Mouse (Mus musculus) gastrocnemius, adult 8-10 months (tissue): Measurements from ENCODE around the gene Zbp1. TPM values are rescaled to one million over a fixed set of nuclear protein-coding genes. Genes with fewer than 3 reads are reported as not detected.

ENCODE experiments used
- DNase-seq, 2 experiments: peaks; one replicate each; pipeline ENCODE4 v3.0.0; 2022; ENCODE audit warnings: low spot score in 2 of 2
- total RNA-seq, 4 experiments: library from RNA; stranded (reverse); gene quantifications; 2 replicates each; pipeline ENCODE4 v1.2.4; 2022

Zbp1 gene
- total RNA-seq, 4 experiments from 2014 or later: 0.54 TPM; not detected in 3

GRCm38 (mm10) chr2:173247911-173248310 lies 29.2 kb upstream of the Zbp1 start:
- no peak for DNase-seq

GRCm38 (mm10) chr2:173247197-173247596 lies 28.5 kb upstream of the Zbp1 start:
- no peak for DNase-seq

GRCm38 (mm10) chr2:173246688-173247087 lies 28.0 kb upstream of the Zbp1 start:
- no peak for DNase-seq

- DNase-seq: no peak
These were observed 26.5 kb upstream of the Zbp1 start for GRCm38 (mm10) chr2:173245258-173245657.

GRCm38 (mm10) chr2:173244108-173244507 lies 25.4 kb upstream of the Zbp1 start:
- no peak for DNase-seq

- peak; percentile 24 to 67 for DNase-seq
These were observed 24.9 kb upstream of the Zbp1 start for GRCm38 (mm10) chr2:173243616-173244015.

GRCm38 (mm10) chr2:173242874-173243273 lies 24.2 kb upstream of the Zbp1 start:
- no peak for DNase-seq

- DNase-seq: no peak
These were observed 22.0 kb upstream of the Zbp1 start for GRCm38 (mm10) chr2:173240738-173241137.

- DNase-seq: no peak
These were observed 19.8 kb upstream of the Zbp1 start for GRCm38 (mm10) chr2:173238522-173238921.

GRCm38 (mm10) chr2:173235435-173236332 lies 17.0 kb upstream of the Zbp1 start:
- no peak for DNase-seq

- DNase-seq: no peak
These were observed 14.0 kb upstream of the Zbp1 start for GRCm38 (mm10) chr2:173232766-173233099.

GRCm38 (mm10) chr2:173232065-173232765 lies 13.5 kb upstream of the Zbp1 start:
- DNase-seq: no peak

GRCm38 (mm10) chr2:173229578-173230224 lies 11.0 kb upstream of the Zbp1 start:
- DNase-seq: peak; percentile 75 to 81

GRCm38 (mm10) chr2:173228567-173228966 lies 9.8 kb upstream of the Zbp1 start:
- no peak for DNase-seq

GRCm38 (mm10) chr2:173226792-173227191 lies 8.1 kb upstream of the Zbp1 start:
- DNase-seq: no peak

- DNase-seq: no peak
These were observed 7.2 kb upstream of the Zbp1 start for GRCm38 (mm10) chr2:173225906-173226305.

GRCm38 (mm10) chr2:173224832-173225231 lies 6.1 kb upstream of the Zbp1 start:
- no peak for DNase-seq

GRCm38 (mm10) chr2:173224097-173224496 lies 5.4 kb upstream of the Zbp1 start:
- no peak for DNase-seq

- no peak for DNase-seq
These were observed 4.8 kb upstream of the Zbp1 start for GRCm38 (mm10) chr2:173223496-173223895.

- DNase-seq: no peak
These were observed 2.0 kb upstream of the Zbp1 start for GRCm38 (mm10) chr2:173220754-173221153.

GRCm38 (mm10) chr2:173219256-173219954 lies 682 bp upstream of the Zbp1 start:
- DNase-seq: peak in 1 of 2 experiments; percentile 5
